Mouse (Mus musculus): ENCODE measurements at regions not wholly inside any gene's neighbourhood (a gene's known extent, or its start where the extent isn't known, plus 50 kb on each side); places are given as distances from the start of the nearest gene placed in this dataset.

DNA sequence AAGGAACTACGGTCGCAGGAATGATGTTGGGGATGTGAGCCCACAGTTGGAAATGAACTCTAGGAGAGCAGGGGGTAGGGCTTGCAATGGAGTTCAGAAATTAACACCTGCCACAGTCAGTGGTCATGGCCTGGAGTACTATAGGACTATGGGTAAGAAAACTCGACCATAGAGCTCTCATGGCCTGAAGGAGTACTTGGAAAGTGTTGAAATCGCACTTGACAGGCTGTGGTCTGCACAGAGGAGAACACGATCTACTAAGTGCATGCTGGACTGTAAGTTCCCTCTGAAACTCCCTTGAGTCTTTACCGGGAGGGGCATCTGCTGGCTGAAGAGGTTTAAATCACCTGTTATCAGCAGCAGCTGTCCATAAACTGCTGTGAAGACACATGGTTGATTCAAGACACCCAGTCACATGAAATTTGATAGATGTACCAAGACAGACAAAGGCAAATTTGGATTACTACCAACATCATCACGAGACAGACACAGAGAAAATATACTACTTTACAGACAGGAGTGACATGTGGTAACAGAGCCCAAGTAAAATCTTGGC is 430.6 kb downstream of the Irx1 start:
- Histone ChIP-seq H3K36me3 (ENCODE audit: control insufficient read depth in 1 of 2, insufficient read depth in 2 of 2, low read length in 2 of 2) (no peaks in the 10 kb centered on the region), H3K27me3 (ENCODE audit: control insufficient read depth in 1 of 2, insufficient read depth in 2 of 2, low read length in 2 of 2) (no peaks in the 10 kb centered on the region), H3K4me1 (ENCODE audit: control insufficient read depth in 1 of 2, insufficient read depth in 2 of 2, low read length in 2 of 2) (no peaks in the 10 kb centered on the region), H3K79me2 (ENCODE audit: control insufficient read depth, insufficient read depth, low read length, poor library complexity) (no peaks in the 10 kb centered on the region), H3K9ac (ENCODE audit: control insufficient read depth, low read depth, low read length, poor library complexity, severe bottlenecking) (no peak overlapping the region), H3K27ac (ENCODE audit: control insufficient read depth, low read depth, low read length) (no peak overlapping the region), H3K9me3 (replicated peaks; ENCODE audit: insufficient read depth, low read length) (no peaks in the 10 kb centered on the region), H3K4me3 (ENCODE audit: control insufficient read depth in 1 of 2, insufficient read depth in 1 of 2, low read depth in 2 of 2, low read length in 2 of 2) (no peak overlapping the region)
- DNase-seq (ENCODE audit: low read depth, low spot score): no peak
- TF ChIP-seq CHD1 (IDR thresholded peaks at IDR 0.05; ENCODE audit: low read depth, low read length) (no peak), POLR2AphosphoS2 (IDR thresholded peaks at IDR 0.05; ENCODE audit: low read length) (no peak), MEF2A (IDR thresholded peaks at IDR 0.05; ENCODE audit: extremely low read depth, insufficient replicate concordance, low read depth, low read length, poor library complexity, severe bottlenecking) (no peak), MXI1 (IDR thresholded peaks at IDR 0.05; ENCODE audit: low read depth, low read length) (no peak), CHD2 (IDR thresholded peaks at IDR 0.05; ENCODE audit: low read length) (no peak), JUND (IDR thresholded peaks at IDR 0.05; ENCODE audit: low read depth, low read length) (no peak), NRF1 (IDR thresholded peaks at IDR 0.05; ENCODE audit: insufficient read depth, low read depth, low read length, poor library complexity, severe bottlenecking) (no peak), ZMIZ1 (IDR thresholded peaks at IDR 0.05; ENCODE audit: low read depth, low read length) (no peak), RAD21 (IDR thresholded peaks at IDR 0.05; ENCODE audit: low read depth, low read length) (no peak)

- Histone ChIP-seq H3K79me2 (ENCODE audit: control insufficient read depth, insufficient read depth, low read length, poor library complexity) (no peaks in the 10 kb centered on the region), H3K27me3 (ENCODE audit: control insufficient read depth in 1 of 2, insufficient read depth in 2 of 2, low read length in 2 of 2) (no peaks in the 10 kb centered on the region), H3K9ac (ENCODE audit: control insufficient read depth, low read depth, low read length, poor library complexity, severe bottlenecking) (no peak overlapping the region), H3K27ac (ENCODE audit: control insufficient read depth, low read depth, low read length) (no peak overlapping the region), H3K36me3 (ENCODE audit: control insufficient read depth in 1 of 2, insufficient read depth in 2 of 2, low read length in 2 of 2) (no peaks in the 10 kb centered on the region), H3K4me1 (ENCODE audit: control insufficient read depth in 1 of 2, insufficient read depth in 2 of 2, low read length in 2 of 2) (no peaks in the 10 kb centered on the region), H3K9me3 (replicated peaks; ENCODE audit: insufficient read depth, low read length) (no peaks in the 10 kb centered on the region), H3K4me3 (ENCODE audit: control insufficient read depth in 1 of 2, insufficient read depth in 1 of 2, low read depth in 2 of 2, low read length in 2 of 2) (no peak overlapping the region)
- TF ChIP-seq RCOR1 (IDR thresholded peaks at IDR 0.05; ENCODE audit: low read depth, low read length) (no peak), E2F4 (IDR thresholded peaks at IDR 0.05; ENCODE audit: borderline replicate concordance, low read depth, low read length) (no peak), EP300 (IDR thresholded peaks at IDR 0.05; ENCODE audit: low read depth in 1 of 2, low read length in 2 of 2) (no peak), BHLHE40 (IDR thresholded peaks at IDR 0.05; ENCODE audit: borderline replicate concordance, low read depth, low read length) (no peak), MYC (IDR thresholded peaks at IDR 0.05; ENCODE audit: low read depth, low read length) (no peak)
- DNase-seq (ENCODE audit: low read depth, low spot score): no peak
Measured at GRCm38 (mm10) chr13:71529397-71530122, 434.0 kb downstream of the Irx1 start.
